Mouse (Mus musculus) midbrain, postnatal 0 days (tissue): Measurements from ENCODE around the gene Fancm. TPM values are rescaled to one million over a fixed set of nuclear protein-coding genes. Genes with fewer than 3 reads are reported as not detected.

ENCODE experiments used
- ATAC-seq: fragments of 200-750 bp; cut with Nextera tagmentation; 2 replicates; pipeline ENCODE4 v1.8.0; 2017; ENCODE audit warnings: moderate number of reproducible peaks, mild to moderate bottlenecking, moderate TSS enrichment, moderate library complexity; ENCODE audit not compliant: low FRiP score
- DNase-seq: peaks from one replicate; pipeline ENCODE4 v3.0.0-alpha.2; 2015; ENCODE audit warnings: low spot score
- H3K27ac ChIP-seq: fragments of 300-500 bp; sonication (generic); 2 replicates; pipeline ENCODE4 v1.5.1; 2014; ENCODE audit warnings: low read depth, mild to moderate bottlenecking, low read length, mixed read lengths
- H3K27me3 ChIP-seq: fragments of 300-500 bp; sonication (generic); 2 replicates; pipeline ENCODE4 v1.6.1; 2014; ENCODE audit warnings: low read length, control low read depth, mixed read lengths; ENCODE audit not compliant: insufficient read depth
- H3K36me3 ChIP-seq: fragments of 300-500 bp; sonication (generic); 2 replicates; pipeline ENCODE4 v1.6.1; 2014; ENCODE audit warnings: low read length, control low read depth, mixed read lengths; ENCODE audit not compliant: insufficient read depth
- H3K4me1 ChIP-seq: fragments of 300-500 bp; sonication (generic); 2 replicates; pipeline ENCODE4 v1.6.1; 2014; ENCODE audit warnings: mild to moderate bottlenecking, control low read depth, antibody characterized with exemption, low read length, mixed read lengths; ENCODE audit not compliant: insufficient read depth
- H3K4me2 ChIP-seq: fragments of 300-500 bp; sonication (generic); 2 replicates; pipeline ENCODE4 v1.6.1; 2014; ENCODE audit warnings: low read depth, mild to moderate bottlenecking, low read length, mixed read lengths; ENCODE audit not compliant: poor library complexity, severe bottlenecking
- H3K4me3 ChIP-seq: fragments of 300-500 bp; sonication (generic); 2 replicates; pipeline ENCODE4 v1.5.1; 2014; ENCODE audit warnings: low read depth, mild to moderate bottlenecking, low read length, moderate library complexity
- H3K9ac ChIP-seq: fragments of 300-500 bp; sonication (generic); replicated peaks from 2 replicates; pipeline ENCODE4 v1.6.1; 2014; ENCODE audit warnings: mild to moderate bottlenecking, low read length, moderate library complexity, mixed read lengths; ENCODE audit not compliant: poor library complexity, severe bottlenecking
- H3K9me3 ChIP-seq: fragments of 300-500 bp; sonication (generic); 2 replicates; pipeline ENCODE4 v1.6.1; 2016; ENCODE audit warnings: low read length, control low read depth
- CTCF ChIP-seq: IDR thresholded peaks from 2 replicates; pipeline ENCODE4 v1.5.1; 2016; ENCODE audit warnings: antibody characterized with exemption, mild to moderate bottlenecking
- WGBS: fragments of 180-500 bp; shearing (Covaris S2); extraction: QIAGEN DNeasy Blood & Tissue Kit; methylation state at CpG from one replicate; pipeline ENCODE4 v1.1.7; 2014; 5-methylcytosine and 5-hydroxymethylcytosine counted together
- polyA plus RNA-seq: library from polyadenylated mRNA; unstranded; fragments of >200 nt; fragmentation: Nextera tagmentation; extraction: Ambion mirVana; gene quantifications from 2 replicates; pipeline ENCODE4 v1.2.1, GENCODE M21; 2015
- total RNA-seq: library from RNA; depleted of rRNA; stranded (reverse); fragments of >200 nt; gene quantifications from 2 replicates; pipeline ENCODE4 v1.2.3, GENCODE M21; 2014

Fancm gene
- total and polyA plus RNA-seq, 2 experiments from 2014 or later, result 6.5 to 20.5 TPM

DNA sequence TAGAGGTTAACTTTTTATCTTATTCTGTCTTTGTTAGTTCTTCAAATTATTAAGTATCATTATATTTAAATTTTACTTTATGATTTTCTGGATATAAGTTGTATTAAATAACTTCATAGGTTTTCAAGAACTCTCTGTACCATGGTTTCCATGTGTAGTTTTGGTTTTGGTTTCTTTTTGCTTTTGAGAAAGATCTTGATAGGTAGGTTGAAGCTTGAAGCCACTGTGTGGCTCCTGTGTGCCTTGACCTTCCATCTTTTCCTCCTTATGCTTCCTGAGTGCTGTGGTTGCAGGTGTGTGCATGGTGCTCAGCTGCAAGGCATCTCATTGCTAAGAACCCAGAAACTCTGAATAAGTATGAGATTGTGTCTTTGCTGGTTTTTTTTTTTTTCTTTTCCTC is 26.6 kb upstream of the Fancm start:
- no peaks in the 10 kb centered on the region for H3K27me3 ChIP-seq
- H3K4me3 ChIP-seq, result no peak overlapping the region
- H3K36me3 ChIP-seq, result peaks cover 20% of the 10 kb centered on the region; the same call in 1 of the 2 replicates
- no peak for DNase-seq
- H3K4me1 ChIP-seq, result no peaks in the 10 kb centered on the region
- no peak overlapping the region for H3K9ac ChIP-seq
- H3K27ac ChIP-seq, result no peak overlapping the region
- H3K9me3 ChIP-seq, result no peaks in the 10 kb centered on the region
- TF ChIP-seq CTCF, result no peak
- ATAC-seq, result no peak
- no peak overlapping the region for H3K4me2 ChIP-seq

DNA sequence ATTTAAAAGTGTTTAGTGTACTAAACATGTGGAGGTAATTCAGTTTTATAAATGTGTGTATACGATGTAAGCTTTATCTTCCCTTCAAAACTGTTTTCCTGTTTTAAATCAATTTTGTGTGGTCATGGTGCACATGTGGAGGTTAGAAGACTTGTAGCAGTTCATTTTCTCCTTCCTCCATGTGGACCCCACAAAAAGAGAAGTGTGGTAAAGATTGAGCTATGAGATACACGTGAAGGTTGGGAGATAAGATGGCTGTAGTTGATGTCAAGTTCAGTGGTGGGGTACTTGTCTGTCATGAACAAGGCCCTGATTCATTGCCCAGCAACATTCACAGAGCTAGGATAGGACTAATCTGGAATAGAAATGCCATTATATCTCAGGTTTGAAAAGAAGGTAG is 17.2 kb upstream of the Fancm start:
- Histone ChIP-seq H3K27ac (no peak overlapping the region), H3K4me2 (no peak overlapping the region), H3K27me3 (no peaks in the 10 kb centered on the region), H3K9ac (no peak overlapping the region), H3K4me1 (no peaks in the 10 kb centered on the region), H3K4me3 (no peak overlapping the region), H3K9me3 (no peaks in the 10 kb centered on the region), H3K36me3 (peaks cover 29% of the 10 kb centered on the region)
- ATAC-seq, result no peak
- no peak for TF ChIP-seq CTCF
- DNase-seq, result no peak
- 87% methylated on average over 2 of the region's 2 CpGs for WGBS

DNA sequence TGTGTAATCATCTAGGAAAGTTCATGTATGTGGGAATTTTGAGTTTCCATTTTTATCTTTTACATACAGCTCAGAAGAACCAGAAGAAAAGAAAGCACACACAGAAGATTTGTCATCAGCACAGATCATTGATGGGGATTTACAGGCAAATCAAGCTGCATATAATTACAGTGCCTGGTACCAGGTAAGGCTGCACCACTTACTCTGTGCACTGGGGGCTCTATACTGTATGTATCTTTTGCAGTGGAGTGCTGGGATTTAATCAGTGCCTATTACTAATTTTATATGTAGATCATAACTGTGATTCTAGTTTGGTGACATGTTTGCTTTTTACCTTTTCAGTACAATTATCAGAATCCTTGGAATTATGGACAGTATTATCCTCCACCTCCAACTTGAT is 14.3 kb upstream of the Fancm start:
- no peak for TF ChIP-seq CTCF
- no peak overlapping the region for H3K4me3 ChIP-seq
- peaks cover 32% of the 10 kb centered on the region for H3K36me3 ChIP-seq

GRCm38 (mm10) chr12:65065241-65065640 is 10.2 kb upstream of the Fancm start:
- WGBS, result 81% methylated on average over 2 of the region's 2 CpGs

More for the DNA sequence above, 14.3 kb upstream of the Fancm start:
- H3K27ac ChIP-seq, result no peak overlapping the region
- H3K27me3 ChIP-seq, result no peaks in the 10 kb centered on the region
- H3K9me3 ChIP-seq, result no peaks in the 10 kb centered on the region
- no peak overlapping the region for H3K9ac ChIP-seq
- ATAC-seq (no peak), DNase-seq (no peak)
- H3K4me2 ChIP-seq, result no peak overlapping the region
- no peaks in the 10 kb centered on the region for H3K4me1 ChIP-seq

DNA sequence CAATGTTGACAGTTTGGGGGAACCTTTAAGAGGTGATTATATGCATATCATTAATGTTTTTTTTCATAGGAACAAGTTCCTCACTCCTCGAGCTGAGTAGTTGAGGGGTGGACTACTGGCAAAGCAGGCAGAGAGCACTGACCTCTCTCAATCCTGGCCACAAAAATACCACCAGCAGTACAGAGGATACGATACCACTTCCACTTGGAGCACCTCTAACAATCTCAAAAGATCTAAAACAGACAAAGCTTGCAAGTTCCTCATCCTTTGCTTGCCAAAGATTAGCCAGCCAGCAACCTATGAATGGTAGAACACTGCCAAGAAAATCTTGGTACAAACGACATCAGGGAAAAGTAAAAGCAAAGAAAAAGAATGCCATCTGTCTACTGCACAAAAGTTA is 9.2 kb upstream of the Fancm start:
- Histone ChIP-seq H3K36me3 (peaks cover 23% of the 10 kb centered on the region), H3K27ac (no peak overlapping the region), H3K9me3 (no peaks in the 10 kb centered on the region), H3K4me2 (no peak overlapping the region), H3K4me1 (no peaks in the 10 kb centered on the region), H3K9ac (no peak overlapping the region), H3K27me3 (no peaks in the 10 kb centered on the region), H3K4me3 (no peak overlapping the region)
- DNase-seq (no peak), ATAC-seq (no peak)
- WGBS, result 71% methylated on average over 3 of the region's 3 CpGs
- TF ChIP-seq CTCF, result no peak

More at GRCm38 (mm10) chr12:65065241-65065640, 10.2 kb upstream of the Fancm start:
- Histone ChIP-seq H3K27me3 (no peaks in the 10 kb centered on the region), H3K36me3 (peaks cover 28% of the 10 kb centered on the region), H3K4me2 (no peak overlapping the region), H3K4me3 (no peak overlapping the region), H3K4me1 (no peaks in the 10 kb centered on the region), H3K9me3 (no peaks in the 10 kb centered on the region), H3K9ac (no peak overlapping the region), H3K27ac (no peak overlapping the region)
- TF ChIP-seq CTCF, result no peak
- ATAC-seq, result no peak
- DNase-seq, result no peak

- no peaks in the 10 kb centered on the region for H3K9me3 ChIP-seq
- no peaks in the 10 kb centered on the region for H3K4me1 ChIP-seq
- no peak overlapping the region for H3K4me2 ChIP-seq
- 83% methylated on average over 4 of the region's 4 CpGs for WGBS
- no peak for ATAC-seq
- TF ChIP-seq CTCF, result no peak
- H3K4me3 ChIP-seq, result no peak overlapping the region
- H3K9ac ChIP-seq, result no peak overlapping the region
- no peaks in the 10 kb centered on the region for H3K27me3 ChIP-seq
- no peak for DNase-seq
- H3K36me3 ChIP-seq, result peaks cover 13% of the 10 kb centered on the region
- no peak overlapping the region for H3K27ac ChIP-seq
Measured at GRCm38 (mm10) chr12:65068409-65068808, 7.0 kb upstream of the Fancm start.
